Comparison of ENCODE assay signal across 8 mouse cellular contexts in the genomic region with DNA sequence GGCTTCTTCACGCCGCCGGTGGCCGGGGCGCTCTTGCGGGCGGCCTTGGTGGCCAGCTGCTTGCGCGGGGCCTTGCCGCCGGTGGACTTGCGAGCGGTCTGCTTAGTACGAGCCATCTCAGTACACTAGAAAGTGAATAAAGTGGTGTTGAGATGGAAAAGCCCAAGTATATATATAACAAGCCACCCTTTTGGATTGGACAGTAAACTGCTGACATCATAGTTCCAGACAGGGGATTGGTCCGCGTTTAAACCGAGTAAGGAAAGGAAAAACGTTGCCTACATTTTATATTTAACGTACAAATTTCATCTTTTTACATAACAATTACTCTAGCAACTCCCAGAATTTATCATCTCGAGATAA. TPM values are rescaled to one million over a fixed set of nuclear protein-coding genes. Genes with fewer than 3 reads are reported as not detected.
DNase-seq lines count a peak whose midpoint lies in the region; ATAC-seq and TF ChIP-seq lines count a peak whose summit lies in the region.

A gene (minus strand): TSS at position 116 of the 363 bp plus-strand sequence.

- H3K27ac ChIP-seq in forebrain, embryonic 12.5 days, result peak within 1 kb of the TSS; percentile 93
- H3K27ac ChIP-seq in heart, postnatal 0 days (ENCODE audit: low read depth), result peak within 1 kb of the TSS; percentile 84
- H3K27ac ChIP-seq in liver, embryonic 16.5 days (ENCODE audit: low read length), result peak within 1 kb of the TSS; percentile 99
- peak within 1 kb of the TSS; percentile 55; the same call in 1 of the 2 replicates for H3K27ac ChIP-seq in neural tube, embryonic 14.5 days (ENCODE audit: low read depth, low read length)

- H3K36me3 ChIP-seq in forebrain, embryonic 12.5 days (replicated peaks), result no peaks in the 10 kb centered on the region
- H3K36me3 ChIP-seq in heart, postnatal 0 days (replicated peaks; ENCODE audit: control insufficient read depth, insufficient read depth, low read length), result no peaks in the 10 kb centered on the region
- no peaks in the 10 kb centered on the region for H3K36me3 ChIP-seq in liver, embryonic 16.5 days (ENCODE audit: control insufficient read depth, insufficient read depth)
- no peaks in the 10 kb centered on the region for H3K36me3 ChIP-seq in neural tube, embryonic 14.5 days (ENCODE audit: control insufficient read depth, insufficient read depth, low read length)

- WGBS in forebrain, embryonic 12.5 days, result 0% methylated on average over 15 of the region's 20 CpGs
- WGBS in heart, postnatal 0 days, result under 1% methylated on average over 13 of the region's 20 CpGs
- WGBS in large intestine, adult 2 months, result under 1% methylated on average over 17 of the region's 20 CpGs
- WGBS in liver, embryonic 16.5 days (ENCODE audit: insufficient replicate concordance), result under 1% methylated on average over 15 of the region's 20 CpGs
- WGBS in neural tube, embryonic 14.5 days, result under 1% methylated on average over 13 of the region's 20 CpGs

- no peak for TF ChIP-seq CTCF in heart, postnatal 0 days (IDR thresholded peaks at IDR 0.05; ENCODE audit: low read depth)

- no peaks in the 10 kb centered on the region for H3K27me3 ChIP-seq in forebrain, embryonic 12.5 days
- H3K27me3 ChIP-seq in heart, postnatal 0 days (ENCODE audit: control insufficient read depth, insufficient read depth, low read length), result no peaks in the 10 kb centered on the region
- H3K27me3 ChIP-seq in liver, embryonic 16.5 days (ENCODE audit: control insufficient read depth, insufficient read depth, low read depth, low read length), result no peaks in the 10 kb centered on the region
- no peaks in the 10 kb centered on the region for H3K27me3 ChIP-seq in neural tube, embryonic 14.5 days (ENCODE audit: control insufficient read depth, insufficient read depth, low read length)

- no peaks in the 10 kb centered on the region for H3K9me3 ChIP-seq in forebrain, embryonic 12.5 days
- no peaks in the 10 kb centered on the region for H3K9me3 ChIP-seq in heart, postnatal 0 days (replicated peaks; ENCODE audit: control insufficient read depth, low read length)
- H3K9me3 ChIP-seq in liver, embryonic 16.5 days (replicated peaks; ENCODE audit: control insufficient read depth, low read length), result no peaks in the 10 kb centered on the region
- H3K9me3 ChIP-seq in neural tube, embryonic 14.5 days (ENCODE audit: control insufficient read depth, low read length), result no peaks in the 10 kb centered on the region

- H3K4me3 ChIP-seq in forebrain, embryonic 12.5 days (replicated peaks), result peak within 1 kb of the TSS; percentile 45
- H3K4me3 ChIP-seq in heart, postnatal 0 days (ENCODE audit: low read depth, low read length), result peak within 1 kb of the TSS; percentile 47
- peak within 1 kb of the TSS; percentile 62 for H3K4me3 ChIP-seq in liver, embryonic 16.5 days (ENCODE audit: low read depth, low read length)
- peak within 1 kb of the TSS; percentile 36 for H3K4me3 ChIP-seq in neural tube, embryonic 14.5 days (ENCODE audit: low read depth, low read length)

- peak within 1 kb of the TSS; percentile 65 for H3K4me2 ChIP-seq in forebrain, embryonic 12.5 days
- peak within 1 kb of the TSS; percentile 68 for H3K4me2 ChIP-seq in heart, postnatal 0 days (ENCODE audit: low read depth, low read length)
- H3K4me2 ChIP-seq in liver, embryonic 16.5 days (ENCODE audit: low read depth, low read length), result peak within 1 kb of the TSS; percentile 82
- H3K4me2 ChIP-seq in neural tube, embryonic 14.5 days (ENCODE audit: low read depth, low read length), result peak within 1 kb of the TSS; percentile 64

- ATAC-seq in forebrain, embryonic 12.5 days (ENCODE audit: low FRiP score), result peak; percentile 75
- ATAC-seq in heart, postnatal 0 days (ENCODE audit: insufficient read depth, low read depth), result peak; percentile 67
- ATAC-seq in liver, embryonic 16.5 days (ENCODE audit: low read depth), result peak; percentile 49
- ATAC-seq in neural tube, embryonic 14.5 days (ENCODE audit: low read depth), result peak; percentile 83

- H3K4me1 ChIP-seq in forebrain, embryonic 12.5 days, result peaks cover 47% of the 10 kb centered on the region
- peaks cover 36% of the 10 kb centered on the region for H3K4me1 ChIP-seq in heart, postnatal 0 days (ENCODE audit: control insufficient read depth, insufficient read depth)
- H3K4me1 ChIP-seq in liver, embryonic 16.5 days (ENCODE audit: control insufficient read depth, low read depth, low read length), result peaks cover 27% of the 10 kb centered on the region
- H3K4me1 ChIP-seq in neural tube, embryonic 14.5 days (ENCODE audit: control insufficient read depth, insufficient read depth, low read length), result peaks cover 28% of the 10 kb centered on the region

- no peak for TF ChIP-seq EP300 in heart, postnatal 0 days (IDR thresholded peaks at IDR 0.05; ENCODE audit: low read depth)

- H3K9ac ChIP-seq in forebrain, embryonic 12.5 days, result peak within 1 kb of the TSS; percentile 72
- peak within 1 kb of the TSS; percentile 62 for H3K9ac ChIP-seq in heart, postnatal 0 days (replicated peaks; ENCODE audit: low read depth, low read length)
- peak within 1 kb of the TSS; percentile 73 for H3K9ac ChIP-seq in liver, embryonic 16.5 days (ENCODE audit: low read depth, low read length)
- H3K9ac ChIP-seq in neural tube, embryonic 14.5 days (replicated peaks; ENCODE audit: low read depth, low read length), result peak within 1 kb of the TSS; percentile 54; the same call in 1 of the 2 replicates

- DNase-seq in MN1 (ENCODE audit: low spot score), result peak; percentile 88
- DNase-seq in c-Kit-positive CD71-positive TER-119-negative erythroid progenitor cells, embryonic 14.5 days (ENCODE audit: low read depth), result peak; percentile 91
- DNase-seq in heart, postnatal 0 days (ENCODE audit: low spot score), result peak; percentile 96
- DNase-seq in large intestine, adult 2 months (ENCODE audit: low read depth, low spot score), result peak; percentile 78
- DNase-seq in thymus, postnatal 10 days (ENCODE audit: low spot score in 2 of 2), result peak; percentile 62 to 79

RNA-seq across cellular contexts. Expression of the gene that starts here (rescaled TPM):
- polyA plus RNA-seq in forebrain, embryonic 12.5 days (2016; fragmentation: Nextera tagmentation; extraction: Ambion mirVana), result 166 and 188 TPM in 2 replicates
- 602 and 1,805 TPM in 2 replicates for total RNA-seq in heart, postnatal 0 days (2014; rRNA removed; ENCODE audit: low replicate concordance)
- 21.5 and 25.8 TPM in 2 replicates for polyA plus RNA-seq in heart, postnatal 0 days (2015; fragmentation: Nextera tagmentation; extraction: Ambion mirVana)
- 46.3 and 55.3 TPM in 2 replicates for polyA plus RNA-seq in large intestine, adult 2 months (2012; rRNA removed)
- polyA plus RNA-seq in liver, embryonic 16.5 days (2015; fragmentation: Nextera tagmentation; extraction: Ambion mirVana), result 158 and 190 TPM in 2 replicates
- 21.5 and 30.1 TPM in 2 replicates for polyA plus RNA-seq in neural tube, embryonic 14.5 days (2014; fragmentation: Nextera tagmentation; extraction: Ambion mirVana)

Comparison
In these comparisons a context has a peak if more than half of its experiments do, and no peak if none do; other contexts are left out.
1. Peak in every context shown above with its lines: DNase-seq, ATAC-seq, H3K4me3 ChIP-seq and H3K27ac ChIP-seq.